Mouse (Mus musculus) limb, embryonic 12.5 days (tissue): Measurements from ENCODE around the gene Gtpbp2. TPM values are rescaled to one million over a fixed set of nuclear protein-coding genes. Genes with fewer than 3 reads are reported as not detected.

Experiments
- ATAC-seq: fragments of 200-750 bp; cut with Nextera tagmentation; 2 replicates; pipeline ENCODE4 v1.8.0; 2017; ENCODE audit warnings: low read depth, moderate TSS enrichment; ENCODE audit not compliant: insufficient number of reproducible peaks, insufficient read depth, low FRiP score, low TSS enrichment
- H3K27ac ChIP-seq: fragments of 300-500 bp; sonication (generic); 2 replicates; pipeline ENCODE4 v1.5.1; 2016; ENCODE audit warnings: mild to moderate bottlenecking, moderate library complexity
- H3K27me3 ChIP-seq: fragments of 300-500 bp; sonication (generic); 2 replicates; pipeline ENCODE4 v1.6.1; 2016; ENCODE audit warnings: mild to moderate bottlenecking, moderate library complexity
- H3K36me3 ChIP-seq: fragments of 300-500 bp; sonication (generic); 2 replicates; pipeline ENCODE4 v1.6.1; 2016; ENCODE audit warnings: mild to moderate bottlenecking, moderate library complexity
- H3K4me1 ChIP-seq: fragments of 300-500 bp; sonication (generic); replicated peaks from 2 replicates; pipeline ENCODE4 v1.6.1; 2016
- H3K4me2 ChIP-seq: fragments of 300-500 bp; sonication (generic); 2 replicates; pipeline ENCODE4 v1.6.1; 2016; ENCODE audit warnings: mild to moderate bottlenecking, moderate library complexity
- H3K4me3 ChIP-seq: fragments of 300-500 bp; sonication (generic); replicated peaks from 2 replicates; pipeline ENCODE4 v1.5.1; 2016; ENCODE audit warnings: mild to moderate bottlenecking
- H3K9ac ChIP-seq: fragments of 300-500 bp; sonication (generic); replicated peaks from 2 replicates; pipeline ENCODE4 v1.6.1; 2016; ENCODE audit warnings: mild to moderate bottlenecking, moderate library complexity
- H3K9me3 ChIP-seq: fragments of 300-500 bp; sonication (generic); 2 replicates; pipeline ENCODE4 v1.6.1; 2016; ENCODE audit warnings: mild to moderate bottlenecking, moderate library complexity
- WGBS: fragments of 180-500 bp; shearing (Covaris S2); methylation state at CpG from one replicate; pipeline ENCODE4 v1.1.7; 2016; 5-methylcytosine and 5-hydroxymethylcytosine counted together
- polyA plus RNA-seq: library from polyadenylated mRNA; unstranded; fragments of >200 nt; fragmentation: Nextera tagmentation; extraction: Ambion mirVana; gene quantifications from 2 replicates; pipeline ENCODE4 v1.2.1, GENCODE M21; 2016

Gtpbp2 gene
- polyA plus RNA-seq, 1 experiment from 2014 or later, result 46.5 TPM

DNA sequence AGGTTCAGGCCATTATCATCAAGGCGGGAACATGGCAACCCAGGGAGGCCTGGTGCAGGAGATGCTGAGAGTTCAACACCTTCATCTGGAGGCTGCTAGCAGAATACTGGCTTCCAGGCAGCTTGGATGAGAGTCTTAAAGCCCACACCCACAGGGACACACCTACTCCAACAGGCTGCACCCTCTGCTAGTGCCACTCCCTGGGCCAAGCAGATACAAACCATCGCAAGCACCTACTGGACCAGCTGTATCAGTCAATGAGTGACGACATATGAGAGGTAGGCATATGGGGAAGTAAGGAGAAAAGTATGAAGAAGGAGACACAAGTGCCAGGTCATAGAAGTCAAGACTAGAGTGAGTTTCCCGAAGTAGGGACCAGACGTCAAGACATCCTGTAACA, 4.2 kb upstream of the Gtpbp2 start:
- 78% methylated on average over 5 of the region's 5 CpGs for whole genome bisulfite sequencing
- peaks cover 15% of the 10 kb centered on the region for H3K4me1 ChIP-seq
- H3K4me3 ChIP-seq, result no peak overlapping the region
- no peak overlapping the region for H3K27ac ChIP-seq
- H3K4me2 ChIP-seq, result no peak overlapping the region
- no peaks in the 10 kb centered on the region for H3K27me3 ChIP-seq
- H3K9ac ChIP-seq, result no peak overlapping the region
- no peak for ATAC-seq
- H3K9me3 ChIP-seq, result no peaks in the 10 kb centered on the region
- H3K36me3 ChIP-seq, result peaks cover 1% of the 10 kb centered on the region

GRCm38 (mm10) chr17:46157131-46157530, 3.7 kb upstream of the Gtpbp2 start:
- no peaks in the 10 kb centered on the region for H3K9me3 ChIP-seq
- no peak for ATAC-seq
- H3K4me3 ChIP-seq, result no peak overlapping the region
- whole genome bisulfite sequencing, result 87% methylated on average over 8 of the region's 8 CpGs
- H3K4me2 ChIP-seq, result no peak overlapping the region
- no peak overlapping the region for H3K27ac ChIP-seq
- H3K36me3 ChIP-seq, result no peaks in the 10 kb centered on the region
- peaks cover 19% of the 10 kb centered on the region for H3K4me1 ChIP-seq
- H3K27me3 ChIP-seq, result no peaks in the 10 kb centered on the region
- H3K9ac ChIP-seq, result no peak overlapping the region

- WGBS, result 64% methylated on average over 2 of the region's 2 CpGs
- Histone ChIP-seq H3K4me3 (peak overlapping the region; percentile 73; the same call in 1 of the 2 replicates), H3K9ac (no peak overlapping the region), H3K36me3 (peaks cover 15% of the 10 kb centered on the region), H3K27me3 (no peaks in the 10 kb centered on the region), H3K9me3 (no peaks in the 10 kb centered on the region), H3K4me2 (peak overlapping the region; percentile 83; the same call in 1 of the 2 replicates), H3K4me1 (peaks cover 22% of the 10 kb centered on the region), H3K27ac (no peak overlapping the region; the same call in 1 of the 2 replicates)
- no peak for ATAC-seq
Observed at GRCm38 (mm10) chr17:46159236-46159635, 1.6 kb upstream of the Gtpbp2 start.

- Histone ChIP-seq H3K4me1 (peaks cover 22% of the 10 kb centered on the region), H3K4me2 (peak overlapping the region; percentile 83), H3K9ac (peak overlapping the region; percentile 67), H3K27ac (peak overlapping the region; percentile 89), H3K27me3 (no peaks in the 10 kb centered on the region), H3K9me3 (no peaks in the 10 kb centered on the region), H3K4me3 (peak overlapping the region; percentile 73), H3K36me3 (peaks cover 25% of the 10 kb centered on the region)
- peak; percentile 67 for ATAC-seq
- WGBS, result under 1% methylated on average over 16 of the region's 16 CpGs
Observed at GRCm38 (mm10) chr17:46160090-46160662, 656 bp upstream of the Gtpbp2 start.

- Histone ChIP-seq H3K27ac (peak overlapping the region; percentile 77), H3K4me3 (peak overlapping the region; percentile 73), H3K9ac (peak overlapping the region; percentile 67), H3K4me2 (peak overlapping the region; percentile 83), H3K4me1 (peaks cover 22% of the 10 kb centered on the region), H3K27me3 (no peaks in the 10 kb centered on the region), H3K36me3 (peaks cover 35% of the 10 kb centered on the region), H3K9me3 (no peaks in the 10 kb centered on the region)
- WGBS, result under 1% methylated on average over 19 of the region's 19 CpGs
- ATAC-seq, result no peak; the same call in 1 of the 2 replicates
Observed at GRCm38 (mm10) chr17:46161179-46161578, 347 bp downstream of the Gtpbp2 start.

DNA sequence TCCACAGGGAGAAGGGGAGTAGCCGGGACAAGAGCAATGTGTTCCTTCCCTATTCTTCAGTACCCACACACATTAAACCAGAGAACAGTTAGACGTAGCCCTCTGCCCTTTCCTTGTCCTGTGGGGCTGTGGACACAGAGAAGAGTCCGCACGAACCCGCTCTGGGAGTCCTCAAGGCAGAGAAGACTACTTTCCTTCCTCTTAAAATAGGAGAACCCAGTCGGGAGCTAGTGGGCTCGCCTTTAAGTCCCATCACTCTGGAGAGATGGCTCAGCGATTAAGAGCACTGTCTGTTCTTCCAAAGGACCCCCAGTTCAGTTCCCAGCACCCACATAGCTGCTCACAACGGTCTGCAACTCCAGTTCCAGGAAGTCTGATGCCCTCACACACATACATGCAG, 878 bp downstream of the Gtpbp2 start:
- Histone ChIP-seq H3K4me1 (peaks cover 22% of the 10 kb centered on the region), H3K9me3 (no peaks in the 10 kb centered on the region), H3K4me3 (peak overlapping the region; percentile 73), H3K36me3 (peaks cover 40% of the 10 kb centered on the region), H3K9ac (peak overlapping the region; percentile 67), H3K27me3 (no peaks in the 10 kb centered on the region), H3K27ac (peak overlapping the region; percentile 77; the same call in 1 of the 2 replicates), H3K4me2 (peak overlapping the region; percentile 83)
- WGBS, result 50% methylated on average over 9 of the region's 9 CpGs
- ATAC-seq, result no peak

DNA sequence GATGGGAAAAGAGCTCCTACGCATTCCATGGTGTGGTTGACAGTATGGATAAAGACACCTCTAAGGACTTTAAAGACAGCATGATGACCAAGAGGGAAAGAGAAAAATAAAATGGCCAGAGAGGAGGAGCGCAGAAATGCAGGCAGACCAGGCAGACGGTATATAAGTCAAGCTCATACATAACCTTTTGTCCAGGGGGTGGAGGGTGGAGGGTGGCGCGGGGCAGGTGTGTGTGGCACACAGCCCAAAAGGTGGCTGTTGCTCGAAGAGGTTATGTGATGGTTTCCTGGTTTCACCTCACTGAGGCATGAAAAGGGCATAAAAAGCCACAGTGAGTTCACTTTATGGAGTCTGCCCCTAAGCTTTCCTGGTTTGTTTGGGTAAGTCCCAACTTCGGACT, 1.7 kb downstream of the Gtpbp2 start:
- Histone ChIP-seq H3K27me3 (no peaks in the 10 kb centered on the region), H3K36me3 (peaks cover 48% of the 10 kb centered on the region), H3K4me2 (peak overlapping the region; percentile 83; the same call in 1 of the 2 replicates), H3K27ac (no peak overlapping the region), H3K4me1 (peaks cover 22% of the 10 kb centered on the region), H3K9me3 (no peaks in the 10 kb centered on the region), H3K4me3 (no peak overlapping the region), H3K9ac (no peak overlapping the region)
- 96% methylated on average over 7 of the region's 7 CpGs for WGBS
- ATAC-seq, result no peak

DNA sequence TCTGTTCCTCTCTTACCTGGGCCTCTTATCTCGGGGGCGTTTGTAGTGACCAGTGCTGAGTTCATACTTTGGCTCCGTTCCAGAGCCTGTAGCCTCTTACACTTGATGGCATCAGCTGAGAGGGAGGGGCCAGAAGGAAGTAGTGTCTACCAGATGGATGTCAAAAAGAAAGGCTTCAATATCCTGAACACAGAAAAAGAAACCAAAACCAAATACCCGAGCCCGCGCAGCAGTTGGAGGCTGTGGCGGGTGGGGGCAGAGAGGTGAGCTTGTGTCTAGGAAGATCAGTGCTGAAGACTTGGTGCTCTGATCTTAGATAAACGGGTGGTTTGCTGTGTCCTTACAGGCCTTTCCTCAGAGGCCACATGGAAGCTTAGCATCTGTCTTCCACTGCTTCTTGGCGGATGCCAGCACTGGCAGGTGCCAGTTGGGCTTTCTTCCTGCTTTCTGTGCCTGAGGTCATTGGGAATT, 2.2 kb downstream of the Gtpbp2 start:
- Histone ChIP-seq H3K4me2 (0 out of 2 replicates have a peak overlapping the region, but pooled peaks have one; percentile 83), H3K27me3 (no peaks in the 10 kb centered on the region)
- no peak for ATAC-seq

GRCm38 (mm10) chr17:46164301-46164700, 3.5 kb downstream of the Gtpbp2 start:
- H3K36me3 ChIP-seq, result peaks cover 66% of the 10 kb centered on the region
- no peak overlapping the region; the same call in 1 of the 2 replicates for H3K9ac ChIP-seq
- H3K27me3 ChIP-seq, result no peaks in the 10 kb centered on the region
- no peak overlapping the region for H3K4me2 ChIP-seq
- H3K4me3 ChIP-seq, result no peak overlapping the region
- ATAC-seq, result no peak
- H3K9me3 ChIP-seq, result no peaks in the 10 kb centered on the region
- H3K27ac ChIP-seq, result no peak overlapping the region
- peaks cover 22% of the 10 kb centered on the region for H3K4me1 ChIP-seq
- WGBS, result 94% methylated on average over 8 of the region's 8 CpGs

More for the DNA sequence above, 2.2 kb downstream of the Gtpbp2 start:
- peaks cover 53% of the 10 kb centered on the region for H3K36me3 ChIP-seq
- H3K9me3 ChIP-seq, result no peaks in the 10 kb centered on the region
- no peak overlapping the region for H3K9ac ChIP-seq
- 0 out of 2 replicates have a peak overlapping the region, but pooled peaks have one; percentile 3 for H3K4me3 ChIP-seq
- 89% methylated on average over 9 of the region's 9 CpGs for WGBS
- H3K4me1 ChIP-seq, result peaks cover 22% of the 10 kb centered on the region
- H3K27ac ChIP-seq, result no peak overlapping the region

GRCm38 (mm10) chr17:46164791-46165190, 4.0 kb downstream of the Gtpbp2 start:
- Histone ChIP-seq H3K9me3 (no peaks in the 10 kb centered on the region), H3K4me3 (no peak overlapping the region), H3K4me1 (peaks cover 19% of the 10 kb centered on the region), H3K9ac (no peak overlapping the region), H3K27me3 (no peaks in the 10 kb centered on the region), H3K27ac (no peak overlapping the region), H3K4me2 (no peak overlapping the region), H3K36me3 (peaks cover 71% of the 10 kb centered on the region)
- 93% methylated on average over 10 of the region's 10 CpGs for WGBS
- no peak for ATAC-seq

- H3K27me3 ChIP-seq, result no peaks in the 10 kb centered on the region
- no peak overlapping the region for H3K9ac ChIP-seq
- no peaks in the 10 kb centered on the region for H3K9me3 ChIP-seq
- ATAC-seq, result no peak
- H3K4me3 ChIP-seq, result no peak overlapping the region
- WGBS, result 91% methylated on average over 12 of the region's 12 CpGs
- H3K4me2 ChIP-seq, result no peak overlapping the region
- no peak overlapping the region for H3K27ac ChIP-seq
- peaks cover 78% of the 10 kb centered on the region for H3K36me3 ChIP-seq
- peaks cover 17% of the 10 kb centered on the region for H3K4me1 ChIP-seq
Observed at GRCm38 (mm10) chr17:46165460-46165859, 4.6 kb downstream of the Gtpbp2 start.

- Histone ChIP-seq H3K4me2 (no peak overlapping the region), H3K9me3 (no peaks in the 10 kb centered on the region), H3K4me3 (no peak overlapping the region), H3K27ac (no peak overlapping the region), H3K4me1 (peaks cover 17% of the 10 kb centered on the region), H3K27me3 (no peaks in the 10 kb centered on the region), H3K9ac (no peak overlapping the region), H3K36me3 (peaks cover 86% of the 10 kb centered on the region)
- 79% methylated on average over 5 of the region's 5 CpGs for WGBS
- no peak for ATAC-seq
Observed at GRCm38 (mm10) chr17:46166270-46166669, 5.4 kb downstream of the Gtpbp2 start.
